Comparison of ENCODE assay signal across 9 mouse cellular contexts in the genomic region with DNA sequence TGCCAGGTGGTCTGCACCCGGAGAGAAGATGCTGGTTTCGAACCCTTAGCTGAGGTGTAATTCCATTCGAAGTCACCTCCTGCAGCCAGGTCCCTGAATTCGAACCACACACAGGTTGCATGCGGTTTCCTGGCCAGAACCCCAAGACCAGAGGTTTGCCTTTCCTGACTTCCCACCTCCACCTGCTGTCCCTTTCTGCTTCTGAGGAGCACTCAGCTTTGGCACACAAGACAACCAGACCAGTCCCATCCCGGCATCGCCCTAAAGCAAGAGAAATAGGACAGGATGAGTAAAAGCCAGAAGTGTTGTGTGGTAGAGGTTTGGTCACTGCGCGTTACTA. TPM values are rescaled to one million over a fixed set of nuclear protein-coding genes. Genes with fewer than 3 reads are reported as not detected.
DNase-seq lines count a peak whose midpoint lies in the region; ATAC-seq and TF ChIP-seq lines count a peak whose summit lies in the region.
"Had no signal": no experiment of that assay in that cellular context is flagged by ENCODE, and none has a peak within 500 bp of the region (broad histone marks: within the 10 kb centered on the region; RNA-seq: fewer than 3 reads in every experiment).

No protein-coding gene starts in this region.

- peak overlapping the region; percentile 90 for H3K9ac ChIP-seq in heart, adult 2 months (ENCODE audit: low read depth, low read length)
- peak overlapping the region; percentile 82 for H3K9ac ChIP-seq in forebrain, embryonic 14.5 days (ENCODE audit: low read length)
- H3K9ac ChIP-seq in liver, postnatal 0 days (replicated peaks), result peak overlapping the region; percentile 69

- peaks cover 2% of the 10 kb centered on the region for H3K79me2 ChIP-seq in heart, adult 2 months (replicated peaks; ENCODE audit: control insufficient read depth, insufficient read depth, low read length)

- no peak for TF ChIP-seq EP300 in heart, adult 2 months (IDR thresholded peaks at IDR 0.05; ENCODE audit: insufficient read depth, low read depth, low read length)
- TF ChIP-seq EP300 in liver, postnatal 0 days (IDR thresholded peaks at IDR 0.05; ENCODE audit: low read depth), result no peak

- peaks cover 3% of the 10 kb centered on the region for H3K4me1 ChIP-seq in heart, adult 2 months (ENCODE audit: control insufficient read depth, insufficient read depth, low read length)
- peaks cover 9% of the 10 kb centered on the region; the same call in 1 of the 2 replicates for H3K4me1 ChIP-seq in forebrain, embryonic 14.5 days (ENCODE audit: control insufficient read depth, insufficient read depth, low read length)
- H3K4me1 ChIP-seq in liver, postnatal 0 days (ENCODE audit: insufficient read depth), result peaks cover 5% of the 10 kb centered on the region; the same call in 1 of the 2 replicates

- peak overlapping the region; percentile 87 for H3K27ac ChIP-seq in heart, adult 2 months
- H3K27ac ChIP-seq in forebrain, embryonic 14.5 days (ENCODE audit: low read depth, low read length), result 0 out of 2 replicates have a peak overlapping the region, but pooled peaks have one; percentile 81
- peak overlapping the region; percentile 44; the same call in 1 of the 2 replicates for H3K27ac ChIP-seq in liver, postnatal 0 days (ENCODE audit: low read depth)

- no peaks in the 10 kb centered on the region for H3K27me3 ChIP-seq in heart, adult 2 months (ENCODE audit: control insufficient read depth, insufficient read depth, low read length)
- no peaks in the 10 kb centered on the region for H3K27me3 ChIP-seq in forebrain, embryonic 14.5 days (replicated peaks; ENCODE audit: control insufficient read depth, insufficient read depth, low read length)
- 0 out of 2 replicates have a peak, but pooled peaks cover 3% of the 10 kb centered on the region for H3K27me3 ChIP-seq in liver, postnatal 0 days (ENCODE audit: insufficient read depth, low read length)
- H3K27me3 ChIP-seq: CH12.LX had no signal

- H3K9me3 ChIP-seq in forebrain, embryonic 14.5 days (replicated peaks; ENCODE audit: control insufficient read depth, low read length), result no peaks in the 10 kb centered on the region
- no peaks in the 10 kb centered on the region for H3K9me3 ChIP-seq in liver, postnatal 0 days (ENCODE audit: low read length)

- no peak for TF ChIP-seq CTCF in heart, adult 2 months (IDR thresholded peaks at IDR 0.05)
- TF ChIP-seq CTCF in liver, postnatal 0 days (IDR thresholded peaks at IDR 0.05; ENCODE audit: low read depth), result no peak

- H3K36me3 ChIP-seq in heart, adult 2 months (ENCODE audit: control insufficient read depth, insufficient read depth, low read length), result no peaks in the 10 kb centered on the region
- H3K36me3 ChIP-seq in forebrain, embryonic 14.5 days (ENCODE audit: control insufficient read depth, insufficient read depth, low read length), result no peaks in the 10 kb centered on the region
- H3K36me3 ChIP-seq in liver, postnatal 0 days (replicated peaks; ENCODE audit: insufficient read depth, low read length), result no peaks in the 10 kb centered on the region

- ATAC-seq in forebrain, embryonic 14.5 days, result no peak
- ATAC-seq in liver, postnatal 0 days, result no peak

- no peak for DNase-seq in heart, adult 2 months
- no peak for DNase-seq in heart, adult 9 months (ENCODE audit: low spot score in 2 of 2)
- peak; percentile 9 for DNase-seq in 3T3-L1 (ENCODE audit: low read depth, low spot score)
- no peak for DNase-seq in forebrain, embryonic 14.5 days (ENCODE audit: low spot score)
- no peak for DNase-seq in liver, postnatal 0 days
- no peak for DNase-seq in right cerebral cortex, adult 2 months (ENCODE audit: low spot score in 2 of 2)
- DNase-seq in cerebellum, postnatal 25 days, result no peak
- DNase-seq in thymus, postnatal 14 days, result no peak

- no peak for TF ChIP-seq POLR2A in heart, adult 2 months (IDR thresholded peaks at IDR 0.05; ENCODE audit: insufficient read depth, low read depth, low read length)

- 31% methylated on average over 9 of the region's 9 CpGs for WGBS in heart, adult 2 months
- 35% methylated on average over 9 of the region's 9 CpGs for WGBS in forebrain, embryonic 14.5 days
- WGBS in liver, postnatal 0 days (ENCODE audit: insufficient replicate concordance), result 35% methylated on average over 9 of the region's 9 CpGs

- intact Hi-C loops in heart, adult 2 months (cut with DNase I), result loop anchor here (1.0 to 2.0 kb wide), 3 partner anchors 37 to 326 kb away; partner anchors contain the start of genes Gin1 and Ppip5k2

- H3K4me3 ChIP-seq in heart, adult 2 months, result peak overlapping the region; percentile 94
- H3K4me3 ChIP-seq in forebrain, embryonic 14.5 days (ENCODE audit: low read depth, low read length), result peak overlapping the region; percentile 77
- H3K4me3 ChIP-seq in liver, postnatal 0 days (ENCODE audit: low read depth, low read length), result peak overlapping the region; percentile 75

- H3K4me2 ChIP-seq in forebrain, embryonic 14.5 days (ENCODE audit: low read length), result peak overlapping the region; percentile 73
- H3K4me2 ChIP-seq in liver, postnatal 0 days (ENCODE audit: low read depth, low read length), result peak overlapping the region; percentile 87

RNA-seq across cellular contexts. Expression of gene Pam, which starts 0.5 kb away (rescaled TPM):
- total RNA-seq in heart, adult 2 months (2021), result 100 to 1,000 TPM; 593 to 641 TPM
- 313 and 472 TPM in 2 replicates for polyA plus RNA-seq in heart, adult 2 months (2012; rRNA removed)
- polyA plus RNA-seq in forebrain, embryonic 14.5 days (2014; fragmentation: Nextera tagmentation; extraction: Ambion mirVana), result 41.7 and 48.0 TPM in 2 replicates
- 16.4 and 21.8 TPM in 2 replicates for polyA plus RNA-seq in liver, postnatal 0 days (2015; fragmentation: Nextera tagmentation; extraction: Ambion mirVana)
- total RNA-seq: CH12.LX had no signal
